Mouse (Mus musculus): ENCODE results near the gene Grb2. TPM values are rescaled to one million over a fixed set of nuclear protein-coding genes. Genes with fewer than 3 reads are reported as not detected.

Grb2 gene
- total and polyA plus RNA-seq, 2 experiments from 2014 or later: 68.0 to 159 TPM

DNA sequence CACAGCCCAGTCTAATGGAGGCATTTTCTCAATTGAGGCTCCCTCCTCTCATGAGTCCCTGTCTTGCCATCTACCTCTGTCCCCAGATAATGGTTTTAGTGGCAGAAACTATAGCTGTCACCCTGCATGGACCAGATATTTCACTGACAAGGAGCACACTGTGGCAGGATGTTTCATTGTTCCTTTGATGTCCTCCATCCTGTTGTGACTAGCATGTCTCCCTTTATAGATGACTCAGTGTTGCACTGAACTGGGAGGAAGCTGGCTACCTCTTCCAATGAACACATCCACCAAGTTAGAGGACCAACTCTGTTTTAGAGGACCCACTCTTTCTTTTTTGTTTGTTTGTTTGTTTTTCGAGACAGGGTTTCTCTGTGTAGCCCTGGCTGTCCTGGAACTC lies 37.7 kb upstream of the Grb2 start:
- H3K4me2 ChIP-seq (ENCODE audit: low read depth, low read length): no peak overlapping the region
- H3K9me3 ChIP-seq (ENCODE audit: low read length): no peaks in the 10 kb centered on the region
- no peaks in the 10 kb centered on the region for H3K36me3 ChIP-seq (ENCODE audit: insufficient read depth, low read length)
- no peaks in the 10 kb centered on the region; the same call in 1 of the 2 replicates for H3K27me3 ChIP-seq (ENCODE audit: insufficient read depth, low read length)
- ATAC-seq (no peak), DNase-seq (ENCODE audit: low spot score) (no peak)
- TF ChIP-seq CTCF (IDR thresholded peaks at IDR 0.05; ENCODE audit: low read depth): no peak
- 63% methylated on average over 1 of the region's 1 CpGs for WGBS
- H3K27ac ChIP-seq: no peak overlapping the region
- no peak overlapping the region for H3K4me3 ChIP-seq (ENCODE audit: low read length)
- no peak overlapping the region for H3K9ac ChIP-seq (replicated peaks; ENCODE audit: low read length)
- H3K4me1 ChIP-seq (ENCODE audit: insufficient read depth, low read length): no peaks in the 10 kb centered on the region

DNA sequence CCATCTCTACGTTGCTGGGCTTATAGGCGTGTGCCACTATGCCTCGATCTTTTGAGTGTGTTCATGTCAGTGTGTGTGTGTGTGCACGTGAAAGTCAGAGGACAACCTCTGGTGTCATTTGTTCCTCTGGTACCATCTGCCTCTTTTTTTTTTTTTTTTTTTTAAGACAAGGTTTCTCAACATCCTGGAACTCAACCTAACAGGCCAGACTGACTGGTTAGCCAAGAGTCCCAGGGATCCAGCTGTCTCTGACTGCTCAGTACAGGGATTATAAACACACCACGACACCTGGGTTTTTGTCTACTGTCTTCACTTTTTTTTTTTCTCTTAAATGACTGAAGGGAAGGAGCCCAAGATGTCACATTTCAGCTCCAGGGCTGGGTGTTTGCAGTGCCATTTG lies 36.0 kb upstream of the Grb2 start:
- H3K27ac ChIP-seq: no peak overlapping the region
- ATAC-seq (no peak), DNase-seq (ENCODE audit: low spot score) (no peak)
- no peaks in the 10 kb centered on the region for H3K36me3 ChIP-seq (ENCODE audit: insufficient read depth, low read length)
- WGBS: 87% methylated on average over 5 of the region's 5 CpGs
- H3K4me1 ChIP-seq (ENCODE audit: insufficient read depth, low read length): no peaks in the 10 kb centered on the region
- H3K9ac ChIP-seq (replicated peaks; ENCODE audit: low read length): no peak overlapping the region
- H3K4me3 ChIP-seq (ENCODE audit: low read length): no peak overlapping the region
- H3K27me3 ChIP-seq (ENCODE audit: insufficient read depth, low read length): no peaks in the 10 kb centered on the region; the same call in 1 of the 2 replicates
- no peaks in the 10 kb centered on the region for H3K9me3 ChIP-seq (ENCODE audit: low read length)
- no peak overlapping the region for H3K4me2 ChIP-seq (ENCODE audit: low read depth, low read length)
- TF ChIP-seq CTCF (IDR thresholded peaks at IDR 0.05; ENCODE audit: low read depth): no peak

DNA sequence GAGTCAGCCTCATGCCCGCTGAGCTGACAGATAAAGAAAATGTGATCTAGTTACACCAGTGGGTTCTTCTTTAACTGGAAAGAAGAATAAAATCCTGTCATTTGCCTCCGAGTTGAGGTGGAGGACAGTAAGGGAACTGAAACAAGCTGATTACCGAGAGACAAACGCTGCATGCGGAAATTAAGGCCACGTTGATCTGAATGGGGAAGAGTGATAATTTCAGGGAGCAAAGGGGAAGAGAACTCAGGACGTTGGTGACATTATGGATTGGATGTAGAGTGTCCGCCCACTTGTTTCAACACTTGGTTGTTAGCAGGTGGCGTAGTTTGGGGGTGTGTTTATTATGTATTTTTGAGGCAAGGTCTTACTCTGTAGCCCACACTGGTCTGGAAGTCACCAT lies 34.5 kb upstream of the Grb2 start:
- H3K9ac ChIP-seq (replicated peaks; ENCODE audit: low read length): no peak overlapping the region
- H3K4me2 ChIP-seq (ENCODE audit: low read depth, low read length): no peak overlapping the region
- TF ChIP-seq CTCF (IDR thresholded peaks at IDR 0.05; ENCODE audit: low read depth): no peak
- no peak for DNase-seq (ENCODE audit: low spot score)
- no peak overlapping the region for H3K27ac ChIP-seq
- no peak overlapping the region for H3K4me3 ChIP-seq (ENCODE audit: low read length)
- no peaks in the 10 kb centered on the region for H3K4me1 ChIP-seq (ENCODE audit: insufficient read depth, low read length)
- 88% methylated on average over 9 of the region's 9 CpGs for WGBS
- H3K36me3 ChIP-seq (ENCODE audit: insufficient read depth, low read length): no peaks in the 10 kb centered on the region
- ATAC-seq: no peak
- no peaks in the 10 kb centered on the region; the same call in 1 of the 2 replicates for H3K27me3 ChIP-seq (ENCODE audit: insufficient read depth, low read length)
- H3K9me3 ChIP-seq (ENCODE audit: low read length): no peaks in the 10 kb centered on the region

DNA sequence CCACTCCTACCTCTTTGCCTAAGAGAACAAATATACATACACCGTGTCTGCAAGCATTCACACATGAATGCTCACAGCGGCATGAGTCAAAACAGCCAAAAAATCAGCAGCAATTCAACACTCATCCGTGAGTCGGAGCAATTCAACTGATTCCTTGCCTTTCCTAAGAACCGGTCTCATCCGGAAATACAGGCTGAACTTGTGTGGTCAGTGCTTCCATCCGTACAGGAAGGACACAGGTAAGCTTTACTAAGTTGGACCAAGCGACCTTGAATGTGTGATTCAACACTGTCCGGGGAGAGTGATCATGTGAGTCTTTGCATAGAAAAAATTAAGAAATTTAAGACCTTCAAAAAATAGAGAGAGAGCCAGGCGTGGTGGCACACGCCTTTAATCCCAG lies 32.7 kb upstream of the Grb2 start:
- no peak overlapping the region for H3K4me3 ChIP-seq (ENCODE audit: low read length)
- no peak for TF ChIP-seq CTCF (IDR thresholded peaks at IDR 0.05; ENCODE audit: low read depth)
- no peak overlapping the region for H3K4me2 ChIP-seq (ENCODE audit: low read depth, low read length)
- no peak overlapping the region for H3K27ac ChIP-seq
- H3K4me1 ChIP-seq (ENCODE audit: insufficient read depth, low read length): no peaks in the 10 kb centered on the region
- 90% methylated on average over 11 of the region's 11 CpGs for WGBS
- H3K36me3 ChIP-seq (ENCODE audit: insufficient read depth, low read length): no peaks in the 10 kb centered on the region
- no peak overlapping the region for H3K9ac ChIP-seq (replicated peaks; ENCODE audit: low read length)
- no peaks in the 10 kb centered on the region for H3K9me3 ChIP-seq (ENCODE audit: low read length)
- H3K27me3 ChIP-seq (ENCODE audit: insufficient read depth, low read length): no peaks in the 10 kb centered on the region; the same call in 1 of the 2 replicates
- ATAC-seq: no peak
- no peak for DNase-seq (ENCODE audit: low spot score)

DNA sequence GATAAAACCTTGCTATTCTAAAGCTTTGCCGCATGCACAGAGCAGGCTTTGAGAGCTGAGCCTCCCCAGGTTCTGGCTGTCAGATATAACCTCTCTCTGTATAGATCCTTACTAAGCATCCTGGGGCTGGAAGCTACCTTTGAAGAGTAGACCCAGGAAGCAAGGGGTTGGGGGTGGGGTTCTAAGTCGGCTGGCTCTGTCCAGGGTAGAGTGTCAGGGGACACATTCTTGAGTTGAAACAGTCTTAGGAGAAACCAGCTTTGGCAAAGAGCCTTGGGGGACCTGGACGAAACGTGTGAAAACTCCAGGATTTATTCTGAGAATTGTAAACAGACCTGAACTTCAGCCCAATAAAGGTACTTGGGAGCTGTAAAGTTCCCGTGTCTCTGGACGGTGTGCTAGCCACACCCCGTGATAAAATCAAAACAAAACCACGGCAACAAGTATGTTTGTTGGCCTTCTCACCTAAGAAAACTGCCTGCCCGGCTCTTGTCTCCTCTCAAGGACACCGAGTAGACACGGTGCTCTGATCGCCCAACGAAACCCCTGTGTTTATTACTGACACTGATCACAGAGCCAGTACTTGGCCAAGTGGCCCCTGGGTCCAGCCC lies 30.0 kb upstream of the Grb2 start:
- no peak for TF ChIP-seq CTCF (IDR thresholded peaks at IDR 0.05; ENCODE audit: low read depth)
- Histone ChIP-seq H3K4me2 (ENCODE audit: low read depth, low read length) (no peak overlapping the region), H3K4me1 (ENCODE audit: insufficient read depth, low read length) (no peaks in the 10 kb centered on the region), H3K9ac (replicated peaks; ENCODE audit: low read length) (no peak overlapping the region), H3K4me3 (ENCODE audit: low read length) (no peak overlapping the region), H3K36me3 (ENCODE audit: insufficient read depth, low read length) (no peaks in the 10 kb centered on the region), H3K9me3 (ENCODE audit: low read length) (no peaks in the 10 kb centered on the region), H3K27me3 (ENCODE audit: insufficient read depth, low read length) (no peaks in the 10 kb centered on the region), H3K27ac (no peak overlapping the region)
- no peak for DNase-seq (ENCODE audit: low spot score)
- ATAC-seq: no peak
- 41% methylated on average over 13 of the region's 13 CpGs for WGBS

DNA sequence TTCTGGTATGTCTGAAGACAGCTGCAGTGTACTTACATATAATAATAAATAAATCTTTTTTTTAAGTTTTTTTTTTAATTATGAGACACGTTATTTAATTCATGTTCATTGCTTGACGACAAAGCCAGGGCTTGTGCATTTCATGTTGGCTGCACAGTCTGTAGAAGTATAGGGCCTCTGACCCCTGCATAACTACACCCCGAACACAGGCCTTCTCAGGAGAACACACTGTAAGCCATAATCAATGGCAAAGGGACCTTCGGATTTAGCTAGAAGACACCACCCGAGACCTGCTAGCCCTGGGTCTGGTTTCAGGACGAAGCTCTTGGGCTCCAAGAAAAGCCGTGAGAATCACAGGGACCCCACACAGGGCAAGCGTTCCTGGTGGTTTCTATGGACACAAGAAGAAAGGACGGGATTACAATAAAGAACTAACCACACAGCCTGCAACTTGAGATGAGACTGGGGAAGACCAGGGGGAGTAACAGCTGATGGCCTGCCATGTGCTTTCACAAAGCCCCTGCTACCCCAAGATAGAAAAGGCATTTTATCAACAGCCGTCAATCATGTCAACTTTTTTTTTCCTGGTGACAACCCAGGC lies 29.3 kb upstream of the Grb2 start:
- no peaks in the 10 kb centered on the region for H3K4me1 ChIP-seq (ENCODE audit: insufficient read depth, low read length)
- H3K9me3 ChIP-seq (ENCODE audit: low read length): no peaks in the 10 kb centered on the region
- no peaks in the 10 kb centered on the region for H3K36me3 ChIP-seq (ENCODE audit: insufficient read depth, low read length)
- WGBS: 25% methylated on average over 10 of the region's 10 CpGs
- H3K4me2 ChIP-seq (ENCODE audit: low read depth, low read length): no peak overlapping the region
- no peak overlapping the region for H3K27ac ChIP-seq
- DNase-seq (ENCODE audit: low spot score): no peak
- no peaks in the 10 kb centered on the region for H3K27me3 ChIP-seq (ENCODE audit: insufficient read depth, low read length)
- H3K4me3 ChIP-seq (ENCODE audit: low read length): no peak overlapping the region
- no peak overlapping the region for H3K9ac ChIP-seq (replicated peaks; ENCODE audit: low read length)
- no peak; the same call in 1 of the 2 replicates for ATAC-seq
- TF ChIP-seq CTCF (IDR thresholded peaks at IDR 0.05; ENCODE audit: low read depth): no peak

DNA sequence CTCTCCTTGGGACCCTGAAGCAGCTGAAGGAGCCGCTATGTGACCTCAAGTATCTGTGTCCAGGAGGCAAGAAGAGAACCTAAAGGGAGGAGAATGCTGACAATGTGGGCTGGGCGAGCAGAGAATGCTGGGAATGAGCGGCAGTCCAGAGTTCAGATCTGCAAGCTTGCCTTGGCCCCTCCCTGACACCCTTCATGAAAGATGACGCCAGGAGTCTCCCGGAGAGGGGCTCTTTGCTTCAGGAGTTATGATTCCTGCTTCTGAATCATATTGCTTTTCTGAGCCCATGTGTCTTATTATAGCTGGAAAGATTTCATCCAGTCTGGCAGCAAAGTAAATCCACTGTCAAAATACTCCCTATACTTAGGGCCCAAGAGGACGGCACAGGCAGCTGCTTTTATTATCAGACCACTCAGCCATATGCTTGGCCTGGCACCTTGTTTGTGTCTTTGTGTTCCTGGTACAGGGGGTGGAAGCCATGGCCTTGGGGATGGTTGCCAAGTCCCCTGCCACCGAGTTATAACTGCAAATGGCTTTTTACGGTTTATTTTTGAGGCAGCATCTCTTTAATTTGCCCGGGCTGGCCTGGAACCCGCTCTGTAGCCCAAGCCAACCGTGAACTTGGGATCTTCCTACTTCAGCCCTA lies 25.8 kb upstream of the Grb2 start:
- H3K9ac ChIP-seq (replicated peaks; ENCODE audit: low read length): no peak overlapping the region
- no peaks in the 10 kb centered on the region for H3K36me3 ChIP-seq (ENCODE audit: insufficient read depth, low read length)
- no peak for ATAC-seq
- WGBS: 35% methylated on average over 11 of the region's 11 CpGs
- H3K9me3 ChIP-seq (ENCODE audit: low read length): no peaks in the 10 kb centered on the region
- no peak for DNase-seq (ENCODE audit: low spot score)
- H3K4me2 ChIP-seq (ENCODE audit: low read depth, low read length): no peak overlapping the region
- peak overlapping the region; percentile 17; the same call in 1 of the 2 replicates for H3K27ac ChIP-seq
- no peak for TF ChIP-seq CTCF (IDR thresholded peaks at IDR 0.05; ENCODE audit: low read depth)
- no peak overlapping the region for H3K4me3 ChIP-seq (ENCODE audit: low read length)
- H3K4me1 ChIP-seq (ENCODE audit: insufficient read depth, low read length): no peaks in the 10 kb centered on the region
- H3K27me3 ChIP-seq (ENCODE audit: insufficient read depth, low read length): no peaks in the 10 kb centered on the region

Data from hindbrain, postnatal 0 days (tissue).